Mouse (Mus musculus) lung, adult 2 months (tissue): Measurements from ENCODE around the gene Mum1. TPM values are rescaled to one million over a fixed set of nuclear protein-coding genes. Genes with fewer than 3 reads are reported as not detected.
A peak's percentile ranks its signal among the peaks of the same experiment; 100 is the strongest.

ENCODE experiments used
- DNase-seq: peaks from one replicate; pipeline ENCODE4 v3.0.0; 2022
- H3K4me1 ChIP-seq: fragments of 200-500 bp; 2 replicates; pipeline ENCODE4 v1.6.1; 2011; ENCODE audit warnings: low read length; ENCODE audit not compliant: control insufficient read depth, insufficient read depth
- H3K4me3 ChIP-seq: fragments of 200-500 bp; replicated peaks from 2 replicates; pipeline ENCODE3; 2011; ENCODE audit warnings: low read depth, mild to moderate bottlenecking, control low read depth, low read length; ENCODE audit errors: extremely low read depth
- CTCF ChIP-seq: fragments of 200-500 bp; IDR thresholded peaks from 2 replicates; pipeline ENCODE4 v1.5.1; 2011; ENCODE audit warnings: mild to moderate bottlenecking, low read length, control low read depth; ENCODE audit not compliant: insufficient read depth
- POLR2A ChIP-seq: fragments of 200-500 bp; IDR thresholded peaks from 2 replicates; pipeline ENCODE4 v1.6.1; 2011; ENCODE audit warnings: low read depth, mild to moderate bottlenecking, control low read depth, low read length, borderline replicate concordance; ENCODE audit errors: extremely low read depth
- WGBS: fragments of 180-500 bp; shearing (Covaris S2); methylation state at CpG from one replicate; pipeline ENCODE4 v1.1.7; 2018; 5-methylcytosine and 5-hydroxymethylcytosine counted together
- polyA plus RNA-seq: library from polyadenylated mRNA; depleted of rRNA; stranded (reverse); fragments of >200 nt; gene quantifications from 2 replicates; pipeline ENCODE4 v1.2.3, GENCODE M21; 2012; rRNA removed

The Mum1 gene
- 39.6 and 42.0 TPM in 2 replicates for polyA plus RNA-seq

DNA sequence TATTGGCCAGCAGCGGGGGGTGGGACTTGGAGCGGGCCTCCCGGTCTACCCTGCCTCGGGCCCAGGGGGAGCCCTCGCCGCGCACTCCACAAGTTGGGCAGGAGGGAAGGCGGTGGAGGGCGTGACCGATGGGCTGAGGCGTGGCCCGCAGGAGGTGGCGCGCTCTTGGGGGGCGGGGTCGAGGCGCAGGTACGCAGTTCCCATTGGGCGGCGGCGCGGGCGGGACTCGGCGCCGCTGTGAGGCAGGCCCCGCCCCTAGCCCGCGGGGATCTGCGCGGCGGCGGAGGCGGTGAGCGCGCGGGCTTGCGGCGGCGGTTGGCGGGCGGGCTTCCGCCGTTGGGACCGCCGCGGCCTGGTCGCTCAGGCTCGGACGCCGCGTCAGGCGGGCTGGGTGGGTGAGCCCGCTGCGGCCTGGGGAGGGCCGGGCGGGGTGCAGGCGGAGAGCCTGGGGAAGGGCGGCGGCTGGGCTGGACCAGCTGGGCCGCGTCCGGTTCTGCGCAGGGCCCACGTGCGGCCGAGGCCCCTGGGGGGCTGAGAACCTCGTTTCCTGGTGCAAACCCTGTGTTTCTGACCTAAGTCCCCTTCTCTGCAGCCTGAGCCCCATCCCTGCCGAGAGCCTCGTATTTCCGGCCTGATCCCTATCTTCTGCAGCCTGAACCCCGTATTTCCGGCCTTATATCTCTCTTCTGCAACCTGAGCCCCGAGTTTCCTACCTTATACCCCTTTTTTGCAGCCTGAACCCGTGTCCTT is at the start of gene Mum1:
TSS of gene Mum1 (plus strand) at position 19 of the 750 bp plus-strand sequence.
- 0% methylated on average over 69 of the region's 75 CpGs for WGBS
- peak; percentile 98 for DNase-seq

GRCm38 (mm10) chr10:80177441-80178279 is 48.6 kb upstream of the Mum1 start:
- Histone ChIP-seq H3K4me3 (no peak overlapping the region), H3K4me1 (no peaks in the 10 kb centered on the region)
- no peak for TF ChIP-seq CTCF
- no peak for TF ChIP-seq POLR2A
- 79% methylated on average over 7 of the region's 7 CpGs for WGBS
- no peak for DNase-seq

More for the DNA sequence above, at the start of gene Mum1:
- no peak for TF ChIP-seq CTCF
- 0 out of 2 replicates have a peak, but pooled peaks have one; percentile 2 for TF ChIP-seq POLR2A
- peaks cover 12% of the 10 kb centered on the region for H3K4me1 ChIP-seq
- H3K4me3 ChIP-seq = peak within 1 kb of the TSS; percentile 84

- WGBS = 5% methylated on average over 81 of the region's 106 CpGs
- no peak for TF ChIP-seq CTCF
- TF ChIP-seq POLR2A = no peak
- Histone ChIP-seq H3K4me1 (no peaks in the 10 kb centered on the region), H3K4me3 (peak within 1 kb of the TSS; percentile 65)
- DNase-seq = peak; percentile 37
Measured at GRCm38 (mm10) chr10:80179068-80180051, 46.9 kb upstream of the Mum1 start, which contains the start of gene Efna2. TSS of gene Efna2 (plus strand) at chr10:80179482.

DNA sequence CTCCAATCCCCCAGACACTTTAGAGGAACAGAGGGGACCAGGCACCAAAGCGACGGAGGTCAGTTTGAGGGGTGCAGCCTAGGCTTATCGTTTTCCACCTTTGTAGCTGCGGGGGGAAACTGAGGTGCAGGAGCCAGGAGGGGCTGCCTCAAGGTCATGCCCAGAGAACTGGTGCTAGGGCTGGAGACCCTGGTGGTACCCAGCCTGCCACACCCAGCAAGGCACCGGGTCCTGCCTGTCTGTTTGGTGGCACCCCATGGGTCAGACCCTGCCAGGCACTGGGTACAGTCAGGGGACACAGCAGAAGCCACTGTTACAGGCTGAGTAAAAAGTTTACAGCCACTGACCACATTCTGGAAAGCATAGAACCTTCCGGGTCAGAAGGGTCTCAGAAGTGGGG is 45.9 kb upstream of the Mum1 start:
- WGBS = 61% methylated on average over 6 of the region's 6 CpGs
- Histone ChIP-seq H3K4me3 (no peak overlapping the region), H3K4me1 (no peaks in the 10 kb centered on the region)
- no peak for DNase-seq
- TF ChIP-seq POLR2A (no peak), CTCF (no peak)

DNA sequence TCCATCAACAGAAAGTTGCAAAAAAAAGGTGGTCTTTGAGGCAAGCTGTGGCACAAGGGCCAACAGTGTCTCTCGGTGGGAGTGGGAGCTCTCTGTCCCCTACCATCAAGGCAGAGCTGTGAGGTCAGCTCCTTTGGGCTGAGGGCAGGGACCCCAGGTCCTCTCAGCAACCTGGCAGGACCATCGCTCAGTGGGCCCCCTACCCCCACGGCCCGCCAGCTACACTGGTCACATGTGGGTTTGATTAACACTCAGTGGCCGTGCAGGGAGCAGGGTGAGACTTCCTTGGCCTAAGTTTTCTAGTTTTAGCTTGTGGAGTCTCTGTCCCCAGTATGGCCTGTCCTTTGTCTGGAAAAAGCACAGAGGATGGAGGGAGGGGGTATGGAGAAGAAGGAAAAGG is 45.4 kb upstream of the Mum1 start:
- 76% methylated on average over 5 of the region's 5 CpGs for WGBS
- TF ChIP-seq CTCF = no peak
- TF ChIP-seq POLR2A = no peak
- no peak for DNase-seq
- Histone ChIP-seq H3K4me3 (no peak overlapping the region), H3K4me1 (no peaks in the 10 kb centered on the region)

GRCm38 (mm10) chr10:80182547-80182946 is 43.7 kb upstream of the Mum1 start:
- Histone ChIP-seq H3K4me1 (no peaks in the 10 kb centered on the region), H3K4me3 (no peak overlapping the region)
- 87% methylated on average over 7 of the region's 7 CpGs for WGBS
- no peak for DNase-seq
- TF ChIP-seq CTCF (no peak), POLR2A (no peak)

DNA sequence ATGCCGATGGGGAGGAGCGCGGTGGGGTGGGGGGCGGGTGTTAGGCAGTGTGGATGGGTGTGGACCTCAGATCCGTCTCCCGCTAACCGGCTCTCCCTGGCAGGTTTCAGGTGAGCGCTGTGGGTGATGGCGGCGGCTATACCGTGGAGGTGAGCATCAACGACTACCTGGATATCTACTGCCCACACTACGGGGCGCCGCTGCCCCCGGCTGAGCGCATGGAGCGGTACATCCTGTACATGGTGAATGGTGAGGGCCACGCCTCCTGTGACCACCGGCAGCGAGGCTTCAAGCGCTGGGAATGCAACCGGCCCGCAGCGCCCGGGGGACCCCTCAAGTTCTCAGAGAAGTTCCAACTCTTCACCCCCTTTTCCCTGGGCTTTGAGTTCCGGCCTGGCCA is 39.6 kb upstream of the Mum1 start:
- WGBS = 62% methylated on average over 27 of the region's 27 CpGs
- TF ChIP-seq CTCF = no peak
- no peak for TF ChIP-seq POLR2A
- Histone ChIP-seq H3K4me3 (no peak overlapping the region), H3K4me1 (0 out of 2 replicates have a peak, but pooled peaks cover 2% of the 10 kb centered on the region)
- DNase-seq = no peak

DNA sequence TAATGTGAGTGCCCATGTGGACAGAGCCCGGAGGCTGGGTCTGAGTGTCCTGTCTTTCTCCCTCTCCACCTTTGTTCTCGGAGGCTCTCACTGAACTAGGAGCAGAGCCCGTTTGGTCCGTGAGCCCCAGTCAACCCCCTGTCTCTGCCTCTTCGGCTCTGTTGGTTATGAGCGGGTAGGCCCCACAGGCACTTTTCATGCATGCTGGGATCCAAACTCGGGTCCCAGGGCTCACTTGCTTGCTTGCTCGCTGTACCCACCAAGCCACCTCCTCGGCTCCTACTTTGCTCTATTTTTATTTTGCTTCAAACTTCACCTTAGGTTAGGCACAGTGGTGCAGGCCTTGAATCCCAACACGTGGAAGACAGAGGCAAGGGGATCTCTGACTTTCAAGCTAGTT is 38.5 kb upstream of the Mum1 start:
- TF ChIP-seq CTCF (no peak), POLR2A (no peak)
- no peak for DNase-seq
- Histone ChIP-seq H3K4me3 (no peak overlapping the region), H3K4me1 (0 out of 2 replicates have a peak, but pooled peaks cover 2% of the 10 kb centered on the region)
- WGBS = 90% methylated on average over 10 of the region's 10 CpGs

- WGBS = 90% methylated on average over 15 of the region's 15 CpGs
Measured at GRCm38 (mm10) chr10:80188453-80189024, 37.7 kb upstream of the Mum1 start.

More at GRCm38 (mm10) chr10:80188453-80189024, 37.7 kb upstream of the Mum1 start:
- no peak for TF ChIP-seq POLR2A
- TF ChIP-seq CTCF = no peak
- no peak overlapping the region for H3K4me3 ChIP-seq
- DNase-seq = no peak
- H3K4me1 ChIP-seq = 0 out of 2 replicates have a peak, but pooled peaks cover 2% of the 10 kb centered on the region
